Mouse (Mus musculus): Measurements from ENCODE around the gene Gm20503.
A peak's percentile ranks its signal among the peaks of the same experiment; 100 is the strongest.

Gene Gm20503

GRCm38 (mm10) chr4:59002948-59003805 is at the start of gene Gm20503:
Gene Gm20503, plus strand, starts transcription at chr4:59003210.
- DNase-seq (ENCODE audit: low read depth, low spot score): peak; percentile 86

GRCm38 (mm10) chr4:58961719-58962118 is 41.3 kb upstream of the Gm20503 start:
- no peak for DNase-seq (ENCODE audit: low read depth, low spot score)

- no peak for DNase-seq (ENCODE audit: low read depth, low spot score)
Measured at GRCm38 (mm10) chr4:58963271-58963670, 39.7 kb upstream of the Gm20503 start.

- no peak for DNase-seq (ENCODE audit: low read depth, low spot score)
Measured at GRCm38 (mm10) chr4:58965136-58965535, 37.9 kb upstream of the Gm20503 start.

- no peak for DNase-seq (ENCODE audit: low read depth, low spot score)
Measured at GRCm38 (mm10) chr4:58970678-58971077, 32.3 kb upstream of the Gm20503 start.

GRCm38 (mm10) chr4:58975711-58976110 is 27.3 kb upstream of the Gm20503 start:
- no peak for DNase-seq (ENCODE audit: low read depth, low spot score)

- DNase-seq (ENCODE audit: low read depth, low spot score): no peak
Measured at GRCm38 (mm10) chr4:58981421-58981820, 21.6 kb upstream of the Gm20503 start.

- no peak for DNase-seq (ENCODE audit: low read depth, low spot score)
Measured at GRCm38 (mm10) chr4:58982806-58983205, 20.2 kb upstream of the Gm20503 start.

- peak; percentile 67 for DNase-seq (ENCODE audit: low read depth, low spot score)
Measured at GRCm38 (mm10) chr4:58985157-58985648, 17.8 kb upstream of the Gm20503 start.

- peak; percentile 82 for DNase-seq (ENCODE audit: low read depth, low spot score)
Measured at GRCm38 (mm10) chr4:58986540-58987190, 16.3 kb upstream of the Gm20503 start, which contains the start of gene Ptgr1. Gene Ptgr1, minus strand, starts transcription at chr4:58987119.

GRCm38 (mm10) chr4:58989303-58989898 is 13.6 kb upstream of the Gm20503 start:
- DNase-seq (ENCODE audit: low read depth, low spot score): no peak

GRCm38 (mm10) chr4:58990609-58991434 is 12.2 kb upstream of the Gm20503 start:
- DNase-seq (ENCODE audit: low read depth, low spot score): no peak

- DNase-seq (ENCODE audit: low read depth, low spot score): no peak
Measured at GRCm38 (mm10) chr4:58992195-58992594, 10.8 kb upstream of the Gm20503 start.

GRCm38 (mm10) chr4:58994762-58995161 is 8.2 kb upstream of the Gm20503 start, which contains the start of gene Dnajc25:
Gene Dnajc25, plus strand, starts transcription at chr4:58995062.
- DNase-seq (ENCODE audit: low read depth, low spot score): no peak

GRCm38 (mm10) chr4:58995251-58995693 is 7.7 kb upstream of the Gm20503 start:
- DNase-seq (ENCODE audit: low read depth, low spot score): no peak

- no peak for DNase-seq (ENCODE audit: low read depth, low spot score)
Measured at GRCm38 (mm10) chr4:58997081-58997480, 5.9 kb upstream of the Gm20503 start.

GRCm38 (mm10) chr4:58998688-58999087 is 4.3 kb upstream of the Gm20503 start:
- no peak for DNase-seq (ENCODE audit: low read depth, low spot score)

GRCm38 (mm10) chr4:58999686-59000085 is 3.3 kb upstream of the Gm20503 start:
- DNase-seq (ENCODE audit: low read depth, low spot score): peak; percentile 69

- no peak for DNase-seq (ENCODE audit: low read depth, low spot score)
Measured at GRCm38 (mm10) chr4:59000614-59001013, 2.4 kb upstream of the Gm20503 start.

GRCm38 (mm10) chr4:59003806-59004200 is 793 bp downstream of the Gm20503 start:
- DNase-seq (ENCODE audit: low read depth, low spot score): no peak

- DNase-seq (ENCODE audit: low read depth, low spot score): no peak
Measured at GRCm38 (mm10) chr4:59006211-59006610, 3.2 kb downstream of the Gm20503 start.

All from embryo, embryonic 11.5 days (tissue).